Mouse (Mus musculus) liver, adult 2 months (tissue): ENCODE measurements around the gene Dnttip1. TPM values are rescaled to one million over a fixed set of nuclear protein-coding genes. Genes with fewer than 3 reads are reported as not detected.

Experiments used
- DNase-seq: peaks from one replicate; pipeline ENCODE4 v3.0.0-alpha.2; 2011; ENCODE audit warnings: low read depth, low spot score; ENCODE audit errors: extremely low read depth
- H3K27ac ChIP-seq: fragments of 200-500 bp; replicated peaks from 2 replicates; pipeline ENCODE4 v1.5.1; 2012; ENCODE audit warnings: low read depth, mild to moderate bottlenecking, control low read depth, inconsistent platforms, low read length; ENCODE audit not compliant: insufficient read depth
- H3K27me3 ChIP-seq: fragments of 200-500 bp; 2 replicates; pipeline ENCODE4 v1.6.1; 2012; ENCODE audit warnings: mild to moderate bottlenecking, moderate library complexity, low read length, inconsistent platforms; ENCODE audit not compliant: control insufficient read depth, insufficient read depth
- H3K36me3 ChIP-seq: fragments of 200-500 bp; 2 replicates; pipeline ENCODE4 v1.6.1; 2012; ENCODE audit warnings: low read length, inconsistent platforms; ENCODE audit not compliant: control insufficient read depth, insufficient read depth
- H3K4me1 ChIP-seq: fragments of 200-500 bp; 2 replicates; pipeline ENCODE4 v1.6.1; 2011; ENCODE audit warnings: low read length; ENCODE audit not compliant: control insufficient read depth, insufficient read depth
- H3K4me3 ChIP-seq: fragments of 200-500 bp; 2 replicates; pipeline ENCODE4 v1.5.1; 2011; ENCODE audit warnings: low read depth, mild to moderate bottlenecking, control low read depth, low read length, moderate library complexity; ENCODE audit not compliant: insufficient read depth
- H3K79me2 ChIP-seq: fragments of 200-500 bp; 2 replicates; pipeline ENCODE4 v1.6.1; 2012; ENCODE audit warnings: inconsistent platforms, mild to moderate bottlenecking, low read length, moderate library complexity; ENCODE audit not compliant: control insufficient read depth, insufficient read depth
- H3K9ac ChIP-seq: fragments of 200-500 bp; 2 replicates; pipeline ENCODE4 v1.6.1; 2012; ENCODE audit warnings: low read depth, mild to moderate bottlenecking, control low read depth, inconsistent platforms, low read length
- CTCF ChIP-seq: fragments of 200-500 bp; IDR thresholded peaks from 2 replicates; pipeline ENCODE4 v1.5.1; 2011; ENCODE audit warnings: low read depth, low read length, control low read depth
- POLR2A ChIP-seq: fragments of 200-500 bp; IDR thresholded peaks from 2 replicates; pipeline ENCODE4 v1.6.1; 2011; ENCODE audit warnings: low read length, control low read depth; ENCODE audit not compliant: insufficient read depth; ENCODE audit errors: extremely low read depth
- WGBS: fragments of 180-500 bp; shearing (Covaris S2); methylation state at CpG from one replicate; pipeline ENCODE4 v1.1.7; 2018; 5-methylcytosine and 5-hydroxymethylcytosine counted together
- polyA plus RNA-seq: library from polyadenylated mRNA; depleted of rRNA; stranded (reverse); fragments of >200 nt; gene quantifications from 2 replicates; pipeline ENCODE4 v1.2.3, GENCODE M21; 2012
- total RNA-seq: library from RNA; depleted of rRNA; stranded (reverse); fragments of >200 nt; gene quantifications from 2 replicates; pipeline ENCODE4 v1.2.3, GENCODE M21; 2014

Gene Dnttip1
- total and polyA plus RNA-seq, 2 experiments = 11.8 to 11.9 TPM

DNA sequence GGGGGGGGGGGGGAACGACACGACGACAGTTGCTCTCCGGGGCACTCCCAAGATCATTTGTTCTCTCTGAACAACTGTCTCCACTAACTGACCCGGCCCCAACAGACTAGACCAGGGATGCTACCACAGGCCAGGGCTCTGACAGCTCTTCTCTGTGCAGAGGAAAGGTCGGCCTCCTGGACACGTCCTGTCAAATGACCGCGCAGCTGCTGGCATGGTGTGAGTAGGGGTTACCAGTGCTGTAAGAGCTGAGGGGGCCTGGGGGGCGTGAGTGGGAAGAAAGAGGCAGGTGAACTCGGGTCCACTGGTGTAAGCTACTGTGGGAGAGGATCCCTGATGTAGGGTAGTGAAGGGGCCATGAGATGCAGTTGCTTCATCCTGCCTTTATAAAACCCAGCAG, 12.1 kb downstream of the Dnttip1 start:
- no peak for TF ChIP-seq POLR2A
- no peak for TF ChIP-seq CTCF
- H3K27me3 ChIP-seq = no peaks in the 10 kb centered on the region
- H3K27ac ChIP-seq = no peak overlapping the region
- no peak overlapping the region for H3K9ac ChIP-seq
- no peaks in the 10 kb centered on the region for H3K4me1 ChIP-seq
- WGBS = 87% methylated on average over 11 of the region's 11 CpGs
- H3K4me3 ChIP-seq = no peak overlapping the region
- no peaks in the 10 kb centered on the region for H3K79me2 ChIP-seq
- DNase-seq = no peak
- peaks cover 53% of the 10 kb centered on the region for H3K36me3 ChIP-seq

DNA sequence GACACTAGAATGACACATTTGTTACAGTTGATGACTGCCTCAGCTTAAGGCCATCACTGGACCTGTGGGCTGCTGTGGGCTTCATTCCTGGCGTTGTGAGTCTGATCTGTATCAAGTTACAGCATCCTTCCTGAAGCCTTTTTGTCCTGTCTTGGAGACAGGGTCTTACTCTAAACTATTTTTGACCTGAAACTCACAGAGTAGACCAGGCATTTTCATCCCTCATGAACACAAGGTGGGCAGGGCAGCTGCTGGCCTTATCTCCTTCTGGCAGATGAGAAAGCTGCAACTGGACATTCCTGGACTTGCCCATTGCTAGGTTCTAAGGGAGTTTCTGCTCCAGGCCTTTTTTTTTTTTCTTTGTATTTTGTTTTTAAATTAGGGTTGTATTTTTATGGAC, 12.9 kb downstream of the Dnttip1 start:
- H3K27me3 ChIP-seq = no peaks in the 10 kb centered on the region
- no peak overlapping the region for H3K27ac ChIP-seq
- H3K9ac ChIP-seq = no peak overlapping the region
- no peak for DNase-seq
- H3K36me3 ChIP-seq = peaks cover 50% of the 10 kb centered on the region
- H3K4me3 ChIP-seq = no peak overlapping the region
- no peaks in the 10 kb centered on the region for H3K4me1 ChIP-seq
- no peak for TF ChIP-seq CTCF
- no peak for TF ChIP-seq POLR2A
- H3K79me2 ChIP-seq = no peaks in the 10 kb centered on the region
- 82% methylated on average over 1 of the region's 1 CpGs for WGBS

DNA sequence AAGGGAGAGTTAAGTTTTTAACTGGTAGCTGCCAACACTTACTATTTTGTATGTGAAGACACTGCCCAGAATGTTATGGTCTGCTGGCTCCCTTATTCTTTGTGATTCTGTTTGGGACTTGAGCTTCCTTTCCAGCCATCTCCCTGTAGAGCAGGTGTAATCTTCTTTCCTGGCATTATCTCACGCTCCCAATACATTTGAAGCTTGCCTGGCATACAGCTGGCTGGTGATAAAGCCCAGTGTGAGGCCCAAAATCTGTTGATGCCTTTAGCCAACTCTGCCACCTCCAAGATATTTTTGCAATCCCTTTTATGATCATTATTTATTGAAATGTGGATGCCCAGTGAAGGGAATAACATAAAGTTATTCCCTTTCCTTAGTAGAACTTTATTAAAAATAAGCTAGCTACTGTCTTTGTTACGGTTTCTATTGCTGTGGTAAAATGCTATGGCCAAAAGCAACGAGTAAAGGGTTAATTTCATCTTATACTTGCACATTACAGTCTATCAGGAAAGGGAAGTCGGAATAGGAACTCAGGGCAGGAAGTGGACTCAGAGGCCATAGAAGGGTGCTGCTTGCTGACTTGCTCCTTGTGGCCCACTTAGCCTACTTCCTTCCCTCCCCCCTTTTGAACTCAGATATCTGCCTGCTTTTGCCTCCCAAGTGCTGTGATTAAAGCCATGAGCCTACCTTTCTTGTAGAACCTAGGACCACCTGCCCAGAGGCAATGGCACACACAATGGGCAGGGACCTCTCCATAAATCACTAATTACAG, 14.5 kb downstream of the Dnttip1 start:
- Histone ChIP-seq H3K27me3 (no peaks in the 10 kb centered on the region), H3K9ac (no peak overlapping the region), H3K36me3 (peaks cover 37% of the 10 kb centered on the region), H3K79me2 (no peaks in the 10 kb centered on the region), H3K4me3 (no peak overlapping the region), H3K27ac (no peak overlapping the region), H3K4me1 (no peaks in the 10 kb centered on the region)
- peak; percentile 27 for DNase-seq
- WGBS = 68% methylated on average over 4 of the region's 4 CpGs
- no peak for TF ChIP-seq POLR2A
- no peak for TF ChIP-seq CTCF

DNA sequence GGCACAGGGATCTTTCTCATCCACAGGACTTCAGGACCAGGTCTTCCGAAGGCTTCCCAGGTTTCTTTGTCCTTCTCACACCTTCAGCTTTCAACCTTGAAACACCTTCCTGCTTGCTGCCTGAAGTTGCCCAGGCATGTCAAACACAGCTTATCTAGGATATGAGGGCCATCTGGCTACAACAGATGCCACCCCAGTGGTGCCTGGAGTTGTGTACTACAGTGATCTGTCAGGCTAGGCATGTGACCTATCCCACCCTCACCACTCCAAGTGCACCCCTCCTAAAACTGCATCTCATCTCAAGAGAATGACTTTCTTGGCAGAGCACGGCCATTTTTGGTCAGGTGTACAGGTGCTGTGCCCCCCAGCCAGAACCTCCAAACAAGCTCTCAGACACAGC, 15.7 kb downstream of the Dnttip1 start:
- Histone ChIP-seq H3K27me3 (no peaks in the 10 kb centered on the region), H3K79me2 (no peaks in the 10 kb centered on the region), H3K9ac (no peak overlapping the region), H3K4me3 (no peak overlapping the region), H3K36me3 (peaks cover 28% of the 10 kb centered on the region), H3K27ac (no peak overlapping the region), H3K4me1 (no peaks in the 10 kb centered on the region)
- WGBS = 100% methylated on average over 2 of the region's 2 CpGs
- no peak for TF ChIP-seq POLR2A
- TF ChIP-seq CTCF = no peak
- no peak for DNase-seq

DNA sequence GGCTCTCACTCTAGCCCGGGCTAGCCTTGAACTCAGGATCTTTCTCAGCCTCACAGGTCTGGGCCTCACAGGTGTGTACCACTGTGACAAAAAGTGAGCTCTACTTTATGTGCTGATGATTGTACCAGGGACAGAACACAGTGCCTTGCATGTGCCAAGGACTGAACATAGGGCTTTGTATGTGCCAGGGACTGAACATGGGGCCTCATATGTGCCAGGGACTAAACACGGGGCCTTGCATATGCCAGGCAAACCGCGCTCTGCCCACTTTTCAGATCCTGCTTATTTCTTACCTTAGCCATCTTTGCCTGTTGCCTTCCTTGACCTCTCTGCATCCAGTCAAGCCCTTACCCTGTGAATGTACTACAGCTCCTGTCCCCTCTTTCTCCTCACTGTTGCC, 16.2 kb downstream of the Dnttip1 start:
- TF ChIP-seq CTCF (no peak), POLR2A (no peak)
- Histone ChIP-seq H3K4me3 (no peak overlapping the region), H3K27ac (no peak overlapping the region), H3K79me2 (no peaks in the 10 kb centered on the region), H3K36me3 (peaks cover 27% of the 10 kb centered on the region), H3K9ac (no peak overlapping the region), H3K4me1 (no peaks in the 10 kb centered on the region), H3K27me3 (no peaks in the 10 kb centered on the region)
- 96% methylated on average over 4 of the region's 4 CpGs for WGBS
- DNase-seq = no peak

DNA sequence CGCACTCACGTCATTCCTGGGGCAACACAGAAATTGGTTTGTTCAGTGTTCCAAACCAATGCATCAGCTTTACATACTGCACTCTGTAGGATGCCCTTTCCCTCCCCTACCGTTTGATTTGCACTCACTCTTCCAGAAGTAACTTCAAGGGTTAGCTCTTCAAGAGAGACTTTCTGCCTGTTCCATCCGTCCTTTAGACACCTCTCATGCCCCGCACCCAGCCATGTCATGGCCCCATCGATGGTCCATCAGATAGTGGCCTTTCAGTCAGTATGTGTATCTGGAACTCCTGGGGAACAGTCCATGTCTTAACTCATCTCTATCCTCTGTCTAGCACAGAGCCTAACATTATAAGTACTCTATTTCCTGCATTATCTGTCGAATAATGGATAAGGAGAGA, 16.8 kb downstream of the Dnttip1 start:
- WGBS = 78% methylated on average over 7 of the region's 7 CpGs
- H3K36me3 ChIP-seq = peaks cover 25% of the 10 kb centered on the region
- no peak for TF ChIP-seq CTCF
- no peak for TF ChIP-seq POLR2A
- DNase-seq = no peak
- H3K27ac ChIP-seq = no peak overlapping the region
- H3K4me1 ChIP-seq = no peaks in the 10 kb centered on the region
- H3K4me3 ChIP-seq = no peak overlapping the region
- no peaks in the 10 kb centered on the region for H3K79me2 ChIP-seq
- no peaks in the 10 kb centered on the region for H3K27me3 ChIP-seq
- no peak overlapping the region for H3K9ac ChIP-seq
